In the genomic region with DNA sequence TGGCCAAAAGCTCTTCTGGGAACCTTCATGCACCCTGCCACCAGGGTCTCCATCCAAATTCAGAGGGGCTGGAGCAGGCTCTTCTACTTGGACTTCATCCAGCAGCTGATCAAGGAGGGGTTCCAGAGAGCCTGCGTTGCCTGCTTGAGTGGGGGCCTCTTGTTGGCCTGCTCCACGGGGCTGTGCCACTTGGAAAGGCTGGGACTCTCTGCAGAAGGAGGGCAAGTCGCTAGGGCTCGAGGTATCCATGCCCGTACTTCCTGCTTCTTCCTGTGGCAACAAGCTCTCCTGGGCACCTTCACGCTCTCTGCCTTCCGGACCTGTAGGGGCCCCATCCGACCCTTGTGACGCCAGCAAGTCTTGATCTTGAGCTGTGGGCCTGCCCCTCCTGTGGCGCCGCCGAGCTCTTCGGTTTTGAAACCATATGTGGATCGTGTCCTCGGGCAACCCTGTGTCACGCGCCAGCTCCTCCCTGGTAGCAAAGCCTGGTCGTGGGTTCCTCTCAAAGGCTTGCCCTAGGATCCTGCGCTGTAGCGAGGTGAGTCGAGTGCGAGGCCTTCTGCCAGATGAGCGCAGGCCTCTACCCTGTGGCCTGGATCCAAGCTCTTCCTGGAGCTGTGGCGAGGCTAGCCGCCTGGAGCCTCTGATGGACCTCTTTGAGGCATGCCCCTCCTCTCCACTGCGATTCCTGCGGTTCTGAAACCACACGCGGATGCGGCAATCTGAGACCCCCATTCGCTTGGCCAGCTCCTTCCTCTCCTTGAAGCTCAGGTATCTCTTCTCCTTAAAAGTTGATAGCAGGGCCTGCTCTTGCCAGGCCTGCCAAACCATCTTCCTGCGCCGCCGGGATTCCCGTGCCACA, we compare ENCODE assay signal across 8 mouse cellular contexts. TPM values are rescaled to one million over a fixed set of nuclear protein-coding genes. Genes with fewer than 3 reads are reported as not detected.
DNase-seq lines count a peak whose midpoint lies in the region; ATAC-seq and TF ChIP-seq lines count a peak whose summit lies in the region.
"Not testable (repeated sequence)": the region's sequence is repeated elsewhere in the genome, so short reads cannot be mapped to it uniquely, and the experiment has no call there.

No protein-coding gene starts in this region.

- DNase-seq in spleen, postnatal 4 days (ENCODE audit: low spot score in 2 of 2), result peak; percentile 84 to 99

- TF ChIP-seq CTCF in C2C12 (IDR thresholded peaks at IDR 0.05; ENCODE audit: control insufficient read depth, insufficient read depth, insufficient read length), result not testable (repeated sequence)
- peak; percentile 16; the same call in 1 of the 2 replicates for TF ChIP-seq CTCF in bone marrow macrophage, adult 2 months (IDR thresholded peaks at IDR 0.05; ENCODE audit: low read depth, low read length)

- WGBS in forebrain, embryonic 12.5 days, result 89% methylated on average over 35 of the region's 35 CpGs
- 81% methylated on average over 35 of the region's 35 CpGs for WGBS in heart, embryonic 15.5 days
- 88% methylated on average over 29 of the region's 35 CpGs for WGBS in kidney, embryonic 16.5 days
- WGBS in limb, embryonic 15.5 days, result 87% methylated on average over 35 of the region's 35 CpGs
- WGBS in midbrain, embryonic 16.5 days, result 88% methylated on average over 31 of the region's 35 CpGs

- peak; percentile 84 for ATAC-seq in forebrain, embryonic 12.5 days (ENCODE audit: low FRiP score)
- ATAC-seq in heart, embryonic 15.5 days (replicated peaks; ENCODE audit: insufficient number of reproducible peaks, insufficient read depth, low FRiP score, low read depth), result peak; percentile 77
- ATAC-seq in kidney, embryonic 16.5 days (ENCODE audit: low FRiP score, low TSS enrichment), result peak; percentile 86
- ATAC-seq in limb, embryonic 15.5 days (ENCODE audit: insufficient number of reproducible peaks, low FRiP score, low TSS enrichment, low read depth), result peak; percentile 84
- ATAC-seq in midbrain, embryonic 16.5 days, result peak; percentile 81

- not testable (repeated sequence) for H3K79me3 ChIP-seq in C2C12 (ENCODE audit: low read depth)

- H3K9ac ChIP-seq in forebrain, embryonic 12.5 days; heart, embryonic 15.5 days; kidney, embryonic 16.5 days (replicated peaks; ENCODE audit: low read length); limb, embryonic 15.5 days; midbrain, embryonic 16.5 days (ENCODE audit: low read depth, low read length): not testable (repeated sequence)

- not testable (repeated sequence) for H3K36me3 ChIP-seq in C2C12 (ENCODE audit: control insufficient read depth, insufficient read depth); forebrain, embryonic 12.5 days (replicated peaks); heart, embryonic 15.5 days; kidney, embryonic 16.5 days (ENCODE audit: insufficient read depth, low read length); limb, embryonic 15.5 days; midbrain, embryonic 16.5 days (ENCODE audit: control insufficient read depth, insufficient read depth, low read length)

- TF ChIP-seq POLR2A in bone marrow macrophage, adult 2 months (IDR thresholded peaks at IDR 0.05; ENCODE audit: borderline replicate concordance, low read depth, low read length), result not testable (repeated sequence)

- peaks cover 16% of the 10 kb centered on the region for H3K9me3 ChIP-seq in forebrain, embryonic 12.5 days
- H3K9me3 ChIP-seq in heart, embryonic 15.5 days (replicated peaks), result peaks cover 14% of the 10 kb centered on the region
- peaks cover 15% of the 10 kb centered on the region for H3K9me3 ChIP-seq in kidney, embryonic 16.5 days (ENCODE audit: low read length)
- H3K9me3 ChIP-seq in limb, embryonic 15.5 days, result peaks cover 13% of the 10 kb centered on the region
- not testable (repeated sequence) for H3K9me3 ChIP-seq in midbrain, embryonic 16.5 days (replicated peaks; ENCODE audit: control insufficient read depth, low read length, poor library complexity, severe bottlenecking)

- H3ac ChIP-seq in C2C12 (ENCODE audit: control insufficient read depth, insufficient read length, low read depth), result not testable (repeated sequence)

- not testable (repeated sequence) for H3K4me2 ChIP-seq in forebrain, embryonic 12.5 days; heart, embryonic 15.5 days; kidney, embryonic 16.5 days (replicated peaks; ENCODE audit: low read depth, low read length); limb, embryonic 15.5 days; midbrain, embryonic 16.5 days (ENCODE audit: low read length)

- not testable (repeated sequence) for H3K27ac ChIP-seq in bone marrow macrophage, adult 2 months (ENCODE audit: insufficient read depth, low read depth, low read length); forebrain, embryonic 12.5 days; heart, embryonic 15.5 days; kidney, embryonic 16.5 days (ENCODE audit: low read length); limb, embryonic 15.5 days; midbrain, embryonic 16.5 days (ENCODE audit: low read length)

- H3K4me1 ChIP-seq in bone marrow macrophage, adult 2 months (ENCODE audit: control insufficient read depth, insufficient read depth, low read length); forebrain, embryonic 12.5 days; heart, embryonic 15.5 days (replicated peaks); kidney, embryonic 16.5 days (ENCODE audit: insufficient read depth, low read length); limb, embryonic 15.5 days; midbrain, embryonic 16.5 days (ENCODE audit: control insufficient read depth, insufficient read depth, low read length): not testable (repeated sequence)

- not testable (repeated sequence) for H3K27me3 ChIP-seq in C2C12 (ENCODE audit: control insufficient read depth, insufficient read depth, insufficient read length); forebrain, embryonic 12.5 days; heart, embryonic 15.5 days; kidney, embryonic 16.5 days (ENCODE audit: insufficient read depth, low read length); limb, embryonic 15.5 days; midbrain, embryonic 16.5 days (ENCODE audit: control insufficient read depth, insufficient read depth, low read depth, low read length)

- H3K4me3 ChIP-seq in C2C12 (ENCODE audit: insufficient read depth, poor library complexity, severe bottlenecking); bone marrow macrophage, adult 2 months (ENCODE audit: insufficient read depth, low read length); forebrain, embryonic 12.5 days (replicated peaks); heart, embryonic 15.5 days; kidney, embryonic 16.5 days (ENCODE audit: low read length); limb, embryonic 15.5 days; midbrain, embryonic 16.5 days (ENCODE audit: low read depth, low read length): not testable (repeated sequence)

- H3K79me2 ChIP-seq in C2C12 (ENCODE audit: control insufficient read depth, insufficient read depth), result not testable (repeated sequence)

RNA-seq across cellular contexts. Expression of a gene that starts 0.5 kb away (rescaled TPM):
- polyA plus RNA-seq in C2C12 (2012; fragmentation: generic; extraction: Trizol), result not detected
- 0.80 TPM in 1 of 2 replicates, not detected in the other for polyA plus RNA-seq in bone marrow macrophage, adult 2 months (2012; ENCODE audit: insufficient read depth, insufficient read length, missing spikeins)
- polyA plus RNA-seq in forebrain, embryonic 12.5 days (2016; fragmentation: Nextera tagmentation; extraction: Ambion mirVana), result not detected in 2 replicates
- polyA plus RNA-seq in heart, embryonic 15.5 days (2015; fragmentation: Nextera tagmentation; extraction: Ambion mirVana), result not detected in 2 replicates
- not detected in 2 replicates for polyA plus RNA-seq in kidney, embryonic 16.5 days (2015; fragmentation: Nextera tagmentation; extraction: Ambion mirVana)
- polyA plus RNA-seq in limb, embryonic 15.5 days (2015; fragmentation: Nextera tagmentation; extraction: Ambion mirVana), result not detected in 2 replicates
- not detected in 2 replicates for polyA plus RNA-seq in midbrain, embryonic 16.5 days (2015; fragmentation: Nextera tagmentation; extraction: Ambion mirVana)

RNA-seq across cellular contexts. Expression of a gene that starts 4.5 kb away (rescaled TPM):
- polyA plus RNA-seq in C2C12 (2012; fragmentation: generic; extraction: Trizol), result not detected
- polyA plus RNA-seq in bone marrow macrophage, adult 2 months (2012; ENCODE audit: insufficient read depth, insufficient read length, missing spikeins), result not detected in 2 replicates
- polyA plus RNA-seq in forebrain, embryonic 12.5 days (2016; fragmentation: Nextera tagmentation; extraction: Ambion mirVana), result not detected in 2 replicates
- polyA plus RNA-seq in heart, embryonic 15.5 days (2015; fragmentation: Nextera tagmentation; extraction: Ambion mirVana), result not detected in 2 replicates
- polyA plus RNA-seq in kidney, embryonic 16.5 days (2015; fragmentation: Nextera tagmentation; extraction: Ambion mirVana), result not detected in 2 replicates
- polyA plus RNA-seq in limb, embryonic 15.5 days (2015; fragmentation: Nextera tagmentation; extraction: Ambion mirVana), result not detected in 2 replicates
- not detected in 2 replicates for polyA plus RNA-seq in midbrain, embryonic 16.5 days (2015; fragmentation: Nextera tagmentation; extraction: Ambion mirVana)

RNA-seq across cellular contexts. Expression of a gene that starts 7.3 kb away (rescaled TPM):
- not detected for polyA plus RNA-seq in C2C12 (2012; fragmentation: generic; extraction: Trizol)
- polyA plus RNA-seq in bone marrow macrophage, adult 2 months (2012; ENCODE audit: insufficient read depth, insufficient read length, missing spikeins), result 0.28 TPM in 1 of 2 replicates, not detected in the other
- not detected in 2 replicates for polyA plus RNA-seq in forebrain, embryonic 12.5 days (2016; fragmentation: Nextera tagmentation; extraction: Ambion mirVana)
- not detected in 2 replicates for polyA plus RNA-seq in heart, embryonic 15.5 days (2015; fragmentation: Nextera tagmentation; extraction: Ambion mirVana)
- not detected in 2 replicates for polyA plus RNA-seq in kidney, embryonic 16.5 days (2015; fragmentation: Nextera tagmentation; extraction: Ambion mirVana)
- not detected in 2 replicates for polyA plus RNA-seq in limb, embryonic 15.5 days (2015; fragmentation: Nextera tagmentation; extraction: Ambion mirVana)
- not detected in 2 replicates for polyA plus RNA-seq in midbrain, embryonic 16.5 days (2015; fragmentation: Nextera tagmentation; extraction: Ambion mirVana)

RNA-seq across cellular contexts. Expression of a gene that starts 23.3 kb away (rescaled TPM):
- 4.1 TPM for polyA plus RNA-seq in C2C12 (2012; fragmentation: generic; extraction: Trizol)
- polyA plus RNA-seq in bone marrow macrophage, adult 2 months (2012; ENCODE audit: insufficient read depth, insufficient read length, missing spikeins), result 25.0 and 33.4 TPM in 2 replicates
- polyA plus RNA-seq in forebrain, embryonic 12.5 days (2016; fragmentation: Nextera tagmentation; extraction: Ambion mirVana), result 61.5 and 62.7 TPM in 2 replicates
- polyA plus RNA-seq in heart, embryonic 15.5 days (2015; fragmentation: Nextera tagmentation; extraction: Ambion mirVana), result 36.4 and 46.3 TPM in 2 replicates
- polyA plus RNA-seq in kidney, embryonic 16.5 days (2015; fragmentation: Nextera tagmentation; extraction: Ambion mirVana), result 48.8 and 49.3 TPM in 2 replicates
- 49.2 and 60.9 TPM in 2 replicates for polyA plus RNA-seq in limb, embryonic 15.5 days (2015; fragmentation: Nextera tagmentation; extraction: Ambion mirVana)
- 79.5 and 90.5 TPM in 2 replicates for polyA plus RNA-seq in midbrain, embryonic 16.5 days (2015; fragmentation: Nextera tagmentation; extraction: Ambion mirVana)
